Mouse (Mus musculus) fat pad, adult 2 months (tissue): ENCODE results near the gene S1pr3.

ENCODE experiments used
- DNase-seq: peaks from one replicate; pipeline ENCODE4 v3.0.0-alpha.2; 2011; ENCODE audit warnings: low read depth, low spot score; ENCODE audit errors: extremely low read depth

Gene S1pr3

GRCm38 (mm10) chr13:51437105-51438085, 29.0 kb downstream of the S1pr3 start:
- DNase-seq = no peak

GRCm38 (mm10) chr13:51442922-51443321, 34.5 kb downstream of the S1pr3 start:
- DNase-seq = no peak

GRCm38 (mm10) chr13:51446550-51446949, 38.1 kb downstream of the S1pr3 start:
- DNase-seq = no peak

GRCm38 (mm10) chr13:51456190-51456878, 47.9 kb downstream of the S1pr3 start:
- no peak for DNase-seq

GRCm38 (mm10) chr13:51464294-51464693, 55.9 kb downstream of the S1pr3 start:
- DNase-seq = no peak

GRCm38 (mm10) chr13:51466117-51466841, 57.8 kb downstream of the S1pr3 start:
- no peak for DNase-seq

- DNase-seq = no peak
Observed at GRCm38 (mm10) chr13:51468697-51469250, 60.3 kb downstream of the S1pr3 start.
